Mouse (Mus musculus): ENCODE measurements at regions not wholly inside any gene's neighbourhood (a gene's known extent, or its start where the extent isn't known, plus 50 kb on each side); places are given as distances from the start of the nearest gene placed in this dataset.
"Not testable (repeated sequence)": the region's sequence is repeated elsewhere in the genome, so short reads cannot be mapped to it uniquely, and the experiment has no call there.

DNA sequence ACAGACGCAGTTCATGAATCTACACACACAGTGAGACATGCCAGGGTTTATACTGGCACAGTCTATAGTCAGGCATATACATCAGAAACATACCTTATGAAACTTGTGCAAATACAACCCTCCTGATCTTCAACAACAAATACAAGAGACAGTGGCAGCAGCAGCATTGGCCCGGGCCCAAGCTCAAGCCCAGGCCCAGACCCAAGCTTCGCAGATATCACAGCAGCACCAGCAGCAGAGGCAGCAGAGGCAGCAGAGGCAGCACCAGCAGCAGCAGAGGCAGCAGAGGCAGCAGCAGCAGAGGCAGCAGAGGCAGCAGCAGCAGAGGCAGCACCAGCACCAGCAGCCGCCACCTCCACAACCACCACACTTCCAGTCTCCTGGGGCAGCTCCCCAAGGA, 80.0 kb downstream of the Samd9l start:
- Histone ChIP-seq H3K9me3 (no peaks in the 10 kb centered on the region), H3K27me3 (no peaks in the 10 kb centered on the region), H3K4me3 (no peak overlapping the region), H3K4me1 (replicated peaks) (no peaks in the 10 kb centered on the region), H3K36me3 (no peaks in the 10 kb centered on the region), H3K4me2 (no peak overlapping the region), H3K27ac (no peak overlapping the region), H3K9ac (no peak overlapping the region)
- no peak for ATAC-seq (ENCODE audit: low FRiP score)
- 92% methylated on average over 4 of the region's 4 CpGs for WGBS

DNA sequence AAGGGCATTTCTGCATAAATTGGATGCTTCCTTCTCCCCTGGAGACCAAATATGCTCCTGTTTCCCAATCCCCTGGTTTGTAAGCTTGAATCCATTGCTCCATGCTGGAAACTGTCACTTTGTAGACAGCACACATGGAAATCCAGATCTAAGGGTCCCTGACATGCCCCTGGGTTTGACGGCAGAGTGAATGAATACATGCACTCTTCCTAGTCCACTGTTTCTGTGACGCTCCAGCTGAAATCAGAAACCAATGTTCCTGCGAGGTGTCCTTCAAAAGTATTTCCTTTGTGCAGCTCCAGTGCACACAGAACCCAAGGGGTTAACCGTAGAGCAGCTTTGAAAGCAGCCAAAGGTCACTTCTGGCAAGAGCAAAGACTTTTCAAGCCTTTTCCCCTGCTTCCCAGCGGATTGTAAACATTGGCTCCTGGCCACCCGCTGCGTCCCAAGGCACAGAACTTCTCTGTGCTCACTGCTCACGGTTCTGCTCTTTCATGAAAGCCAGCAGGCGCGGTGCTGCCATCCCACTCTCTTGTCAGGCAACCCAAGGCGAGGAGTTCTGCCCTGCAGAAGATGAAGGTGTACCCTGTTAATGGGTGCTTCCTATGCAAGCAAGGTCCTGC, 91.7 kb downstream of the Samd9l start:
- Histone ChIP-seq H3K4me2 (peak overlapping the region; percentile 37), H3K4me3 (0 out of 2 replicates have a peak overlapping the region, but pooled peaks have one; percentile 6)
- H3K27ac ChIP-seq; H3K27me3 ChIP-seq; H3K9ac ChIP-seq; H3K36me3 ChIP-seq; H3K4me1 ChIP-seq (replicated peaks); H3K9me3 ChIP-seq: not testable (repeated sequence)
- ATAC-seq (ENCODE audit: low FRiP score) = peak; percentile 78; the same call in 1 of the 2 replicates
- WGBS = under 1% methylated on average over 11 of the region's 11 CpGs

DNA sequence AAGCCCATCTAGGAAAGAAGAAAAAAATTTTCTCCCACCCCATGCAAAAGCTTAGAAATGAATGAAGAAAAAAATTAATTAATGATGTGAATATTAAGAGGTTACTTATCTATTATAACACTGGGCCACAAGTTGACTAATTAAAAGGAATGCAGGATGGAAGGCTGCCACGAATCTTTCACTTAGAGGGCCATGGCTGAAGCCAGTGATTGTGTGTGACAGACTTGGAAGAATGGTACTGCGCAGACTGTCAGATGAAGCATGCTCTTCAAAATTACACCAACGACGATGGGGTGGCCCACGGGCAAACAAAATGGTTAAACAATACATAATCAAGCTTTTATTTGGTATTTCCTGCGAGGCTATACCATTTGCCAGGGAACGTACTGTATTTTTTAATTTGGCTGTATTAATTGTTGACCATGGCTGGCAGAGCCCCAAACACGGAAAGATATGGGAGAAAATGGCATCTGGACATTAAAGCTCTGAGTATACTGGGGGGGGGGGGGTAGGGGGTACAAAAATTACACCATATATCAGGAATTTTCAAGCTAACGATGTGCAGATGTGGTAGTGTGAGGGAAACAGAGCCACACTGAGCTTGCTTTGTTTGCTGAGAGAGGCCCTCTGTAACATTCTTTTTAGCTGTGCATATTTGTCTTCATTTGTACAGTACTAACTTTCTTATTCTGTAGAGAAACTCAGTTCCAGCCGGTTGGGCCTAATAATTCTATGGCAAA, 94.3 kb downstream of the Samd9l start:
- H3K4me3 ChIP-seq; H3K9ac ChIP-seq; H3K4me2 ChIP-seq; H3K4me1 ChIP-seq (replicated peaks); H3K9me3 ChIP-seq; ATAC-seq (ENCODE audit: low FRiP score); H3K27me3 ChIP-seq; H3K36me3 ChIP-seq; H3K27ac ChIP-seq: not testable (repeated sequence)
- WGBS = 70% methylated on average over 10 of the region's 10 CpGs

DNA sequence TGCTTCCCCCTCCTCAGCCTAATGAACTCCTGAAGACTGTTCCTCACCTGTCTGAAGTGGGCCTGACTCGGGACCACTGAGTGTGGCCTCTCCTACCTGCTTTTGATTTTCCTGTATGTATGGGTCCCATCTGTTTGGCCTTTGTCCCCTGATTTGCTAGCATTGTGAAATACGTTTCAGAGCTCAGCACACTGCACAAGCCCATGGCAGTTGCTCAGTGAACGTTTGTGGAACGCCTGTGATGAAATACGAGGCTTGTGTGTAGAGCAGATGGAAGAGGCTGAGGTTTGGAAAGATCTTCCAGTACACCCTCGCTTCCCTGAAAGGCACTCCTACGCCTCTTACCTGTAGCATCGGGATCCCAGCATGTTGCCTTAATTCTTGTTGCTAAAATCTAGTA, 106.1 kb downstream of the Samd9l start:
- not testable (repeated sequence) for H3K4me2 ChIP-seq; H3K4me3 ChIP-seq; H3K9ac ChIP-seq; H3K27ac ChIP-seq; H3K36me3 ChIP-seq; H3K27me3 ChIP-seq; ATAC-seq (ENCODE audit: low FRiP score); H3K4me1 ChIP-seq (replicated peaks); H3K9me3 ChIP-seq
- 83% methylated on average over 8 of the region's 8 CpGs for WGBS

DNA sequence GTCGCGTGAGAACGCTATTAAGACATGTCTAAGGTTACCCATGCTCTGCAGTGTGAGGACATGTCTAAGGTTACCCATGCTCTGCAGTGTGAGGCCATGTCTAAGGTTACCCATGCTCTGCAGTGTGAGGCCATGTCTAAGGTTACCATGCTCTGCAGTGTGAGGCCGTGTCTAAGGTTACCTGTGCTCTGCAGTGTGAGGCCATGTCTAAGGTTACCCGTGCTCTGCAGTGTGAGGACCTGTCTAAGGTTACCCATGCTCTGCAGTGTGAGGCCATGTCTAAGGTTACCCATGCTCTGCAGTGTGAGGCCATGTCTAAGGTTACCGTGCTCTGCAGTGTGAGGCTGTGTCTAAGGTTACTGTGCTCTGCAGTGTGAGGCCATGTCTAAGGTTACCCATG, 107.4 kb downstream of the Samd9l start:
- not testable (repeated sequence) for H3K4me2 ChIP-seq; H3K9ac ChIP-seq; H3K36me3 ChIP-seq; H3K9me3 ChIP-seq; H3K27me3 ChIP-seq; H3K4me3 ChIP-seq; H3K4me1 ChIP-seq (replicated peaks); H3K27ac ChIP-seq; ATAC-seq (ENCODE audit: low FRiP score)
- WGBS = 94% methylated on average over 6 of the region's 6 CpGs

DNA sequence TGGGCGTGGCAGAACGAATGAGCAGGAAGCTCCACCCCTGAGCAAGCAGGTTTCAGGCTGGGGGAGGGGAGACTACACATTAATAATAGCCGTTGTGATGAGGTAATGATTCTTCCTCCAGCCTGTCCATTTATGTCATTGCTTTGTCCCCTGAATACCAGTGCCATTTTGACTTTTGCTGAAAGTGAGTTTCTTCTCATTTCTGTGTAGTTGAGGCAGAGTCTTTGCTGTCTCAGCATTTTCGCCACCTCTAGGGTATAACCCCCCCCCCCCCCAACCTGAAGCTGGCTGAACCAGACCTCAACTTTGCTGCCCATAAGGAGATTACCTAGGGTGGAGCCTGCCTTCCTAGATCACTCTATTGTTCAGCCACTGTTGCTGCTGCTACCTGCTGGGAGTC, 130.6 kb downstream of the Samd9l start:
- H3K9ac ChIP-seq, H3K4me2 ChIP-seq, H3K27me3 ChIP-seq: not testable (repeated sequence)

DNA sequence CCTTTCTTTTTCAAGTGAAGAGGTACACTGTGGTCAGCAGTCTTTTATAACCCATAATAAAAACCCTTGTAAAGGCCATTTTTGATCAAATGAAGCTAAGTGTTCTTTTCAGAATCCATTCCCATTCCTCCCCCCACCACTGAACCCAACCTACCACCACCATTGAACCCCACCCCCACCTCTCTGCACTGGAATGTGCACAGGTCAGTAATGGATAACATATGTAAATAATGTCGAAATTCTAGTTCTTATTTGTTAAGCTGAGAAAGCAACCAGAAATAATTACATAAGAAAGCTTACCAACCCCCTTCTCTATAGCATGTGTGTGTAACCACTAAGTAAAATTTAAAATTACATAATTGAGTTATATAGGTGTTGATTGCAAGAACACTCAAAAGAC, 133.9 kb downstream of the Samd9l start:
- not testable (repeated sequence) for H3K4me2 ChIP-seq; H3K4me1 ChIP-seq (replicated peaks); H3K4me3 ChIP-seq; ATAC-seq (ENCODE audit: low FRiP score); H3K36me3 ChIP-seq; H3K9ac ChIP-seq; H3K27ac ChIP-seq; H3K27me3 ChIP-seq; H3K9me3 ChIP-seq
- 71% methylated on average over 1 of the region's 1 CpGs for WGBS

More for the DNA sequence above, 130.6 kb downstream of the Samd9l start:
- WGBS = 73% methylated on average over 4 of the region's 4 CpGs
- not testable (repeated sequence) for H3K4me3 ChIP-seq; H3K36me3 ChIP-seq; H3K27ac ChIP-seq; H3K4me1 ChIP-seq (replicated peaks); ATAC-seq (ENCODE audit: low FRiP score); H3K9me3 ChIP-seq
